Mouse (Mus musculus) CH12.LX (cell line): ENCODE measurements around the gene Fbxl17. TPM values are rescaled to one million over a fixed set of nuclear protein-coding genes. Genes with fewer than 3 reads are reported as not detected.

Experiments used
- DNase-seq: peaks from one replicate; pipeline ENCODE4 v3.0.0-alpha.2; 2013; ENCODE audit errors: extremely low read depth
- H3K27ac ChIP-seq: 2 replicates; pipeline ENCODE4 v1.5.1; 2012; ENCODE audit warnings: low read depth, mild to moderate bottlenecking, control low read depth, moderate library complexity; ENCODE audit not compliant: insufficient read depth
- H3K27me3 ChIP-seq: replicated peaks from 2 replicates; pipeline ENCODE3; 2012; ENCODE audit warnings: inconsistent platforms
- H3K36me3 ChIP-seq, 2 experiments: replicated peaks in 1 of 2; 2 replicates each; pipeline versions ENCODE3 to v1.6.1; 2012; ENCODE audit warnings: inconsistent platforms in 1 of 2, low read length in 1 of 2, mild to moderate bottlenecking in 1 of 2, mixed read lengths in 1 of 2, moderate library complexity in 1 of 2; ENCODE audit not compliant: control insufficient read depth in 1 of 2, insufficient read depth in 1 of 2
- H3K4me1 ChIP-seq, 2 experiments: 2 replicates each; pipeline ENCODE4 v1.6.1; 2012; ENCODE audit warnings: inconsistent platforms in 1 of 2, moderate library complexity in 1 of 2; ENCODE audit not compliant: insufficient read depth in 2 of 2, control insufficient read depth in 1 of 2
- H3K4me2 ChIP-seq: 2 replicates; pipeline ENCODE4 v1.6.1; 2012; ENCODE audit warnings: low read depth, mild to moderate bottlenecking, control low read depth; ENCODE audit not compliant: poor library complexity, insufficient read depth, severe bottlenecking
- H3K4me3 ChIP-seq, 3 experiments: fragments of 150-350 bp in 1 of 3; sonication (generic) in 1 of 3; replicated peaks in 1 of 3; 2 replicates each; pipeline versions ENCODE3 to v1.5.1; 2011 to 2012; ENCODE audit warnings: low read depth in 2 of 3, low read length in 2 of 3, mild to moderate bottlenecking in 2 of 3, moderate library complexity in 2 of 3, control low read depth in 1 of 3, improper control_type of control experiment in 1 of 3, inconsistent platforms in 1 of 3, mixed read lengths in 1 of 3; ENCODE audit not compliant: poor library complexity in 1 of 3
- H3K79me2 ChIP-seq: replicated peaks from 2 replicates; pipeline ENCODE4 v1.6.1; 2012; ENCODE audit warnings: mild to moderate bottlenecking, moderate library complexity; ENCODE audit not compliant: control insufficient read depth, poor library complexity, insufficient read depth, severe bottlenecking; ENCODE audit errors: extremely low read depth
- H3K9ac ChIP-seq: 2 replicates; pipeline ENCODE4 v1.6.1; 2012; ENCODE audit warnings: low read depth, mild to moderate bottlenecking, control low read depth, moderate library complexity; ENCODE audit not compliant: insufficient read depth
- H3K9me3 ChIP-seq: replicated peaks from 2 replicates; pipeline ENCODE3; 2012; ENCODE audit warnings: low read length, inconsistent platforms, mixed read lengths
- BHLHE40 ChIP-seq: IDR thresholded peaks from 2 replicates; pipeline ENCODE4 v1.6.1; 2011; ENCODE audit warnings: mild to moderate bottlenecking, low read depth, low read length, improper control_type of control experiment
- CHD2 ChIP-seq: IDR thresholded peaks from 2 replicates; pipeline ENCODE4 v1.6.1; 2011; ENCODE audit warnings: low read length, improper control_type of control experiment
- ELF1 ChIP-seq: IDR thresholded peaks from 2 replicates; pipeline ENCODE4 v1.6.1; 2014; ENCODE audit warnings: low read depth, mild to moderate bottlenecking, inconsistent platforms, low read length, improper control_type of control experiment
- EP300 ChIP-seq: IDR thresholded peaks from 2 replicates; pipeline ENCODE4 v1.6.1; 2011; ENCODE audit warnings: low read length, improper control_type of control experiment
- ETS1 ChIP-seq: conservative IDR thresholded peaks from 2 replicates; pipeline ENCODE4 v1.6.1; 2012; ENCODE audit warnings: low read depth, mild to moderate bottlenecking, inconsistent platforms, low read length, improper control_type of control experiment, moderate library complexity
- GABPA ChIP-seq: IDR thresholded peaks from 2 replicates; pipeline ENCODE4 v1.6.1; 2012; ENCODE audit warnings: low read depth, low read length, improper control_type of control experiment, inconsistent platforms; ENCODE audit not compliant: insufficient replicate concordance
- IRF4 ChIP-seq: IDR thresholded peaks from 2 replicates; pipeline ENCODE4 v1.6.1; 2014; ENCODE audit warnings: low read depth, mild to moderate bottlenecking, inconsistent platforms, low read length, improper control_type of control experiment
- JUN ChIP-seq: IDR thresholded peaks from 2 replicates; pipeline ENCODE4 v1.6.1; 2011; ENCODE audit warnings: low read depth, mild to moderate bottlenecking, low read length, improper control_type of control experiment, moderate library complexity; ENCODE audit not compliant: insufficient read depth
- JUND ChIP-seq: conservative IDR thresholded peaks from 2 replicates; pipeline ENCODE4 v1.6.1; 2011; ENCODE audit warnings: low read depth, low read length, improper control_type of control experiment
- KAT2A ChIP-seq: IDR thresholded peaks from 2 replicates; pipeline ENCODE4 v1.6.1; 2012; ENCODE audit warnings: low read length, improper control_type of control experiment, inconsistent platforms; ENCODE audit not compliant: insufficient replicate concordance
- MAFK ChIP-seq: IDR thresholded peaks from 2 replicates; pipeline ENCODE4 v1.6.1; 2011; ENCODE audit warnings: low read length, improper control_type of control experiment; ENCODE audit not compliant: insufficient replicate concordance
- MAZ ChIP-seq: IDR thresholded peaks from 2 replicates; pipeline ENCODE4 v1.6.1; 2012; ENCODE audit warnings: low read depth, mild to moderate bottlenecking, inconsistent platforms, low read length, improper control_type of control experiment, moderate library complexity
- MXI1 ChIP-seq: IDR thresholded peaks from 2 replicates; pipeline ENCODE4 v1.6.1; 2011; ENCODE audit warnings: mild to moderate bottlenecking, low read depth, low read length, improper control_type of control experiment
- NRF1 ChIP-seq: IDR thresholded peaks from 2 replicates; pipeline ENCODE4 v1.6.1; 2014; ENCODE audit warnings: low read depth, mild to moderate bottlenecking, inconsistent platforms, low read length, improper control_type of control experiment, moderate library complexity
- POLR2AphosphoS2 ChIP-seq: IDR thresholded peaks from 2 replicates; pipeline ENCODE4 v1.6.1; 2011; ENCODE audit warnings: low read depth, low read length, improper control_type of control experiment
- RAD21 ChIP-seq: IDR thresholded peaks from 2 replicates; pipeline ENCODE4 v1.6.1; 2011; ENCODE audit warnings: low read depth, mild to moderate bottlenecking, low read length, improper control_type of control experiment, moderate library complexity
- SIN3A ChIP-seq: IDR thresholded peaks from 2 replicates; pipeline ENCODE4 v1.6.1; 2012; ENCODE audit warnings: low read length, improper control_type of control experiment, inconsistent platforms
- SMC3 ChIP-seq: IDR thresholded peaks from 2 replicates; pipeline ENCODE4 v1.6.1; 2011; ENCODE audit warnings: low read depth, low read length, improper control_type of control experiment
- TBP ChIP-seq: conservative IDR thresholded peaks from 2 replicates; pipeline ENCODE4 v1.6.1; 2011; ENCODE audit warnings: low read depth, low read length, improper control_type of control experiment
- TCF12 ChIP-seq: IDR thresholded peaks from 2 replicates; pipeline ENCODE4 v1.6.1; 2014; ENCODE audit warnings: low read depth, mild to moderate bottlenecking, inconsistent platforms, low read length, improper control_type of control experiment
- ZKSCAN1 ChIP-seq: IDR thresholded peaks from 2 replicates; pipeline ENCODE4 v1.6.1; 2012; ENCODE audit warnings: low read depth, inconsistent platforms, low read length, improper control_type of control experiment, borderline replicate concordance
- ZMIZ1 ChIP-seq: IDR thresholded peaks from 2 replicates; pipeline ENCODE4 v1.6.1; 2012; ENCODE audit warnings: low read depth, mild to moderate bottlenecking, inconsistent platforms, low read length, improper control_type of control experiment
- ZNF384 ChIP-seq: IDR thresholded peaks from 2 replicates; pipeline ENCODE4 v1.6.1; 2012; ENCODE audit warnings: low read depth, low read length, improper control_type of control experiment, inconsistent platforms
- dilution Hi-C: fragments of 300-500 bp; cut with MboI; formaldehyde crosslinking; loops from 2 replicates; pipeline ENCODE4 v1.14.3; 2020; ENCODE audit warnings: low sequenced_read_pairs; ENCODE audit not compliant: extremely low pct_unique_long_range_greater_than_20kb, extremely low pct_ligation_motif_present
- in situ Hi-C: fragments of 300-500 bp; cut with MboI; formaldehyde crosslinking; loops from 3 replicates; pipeline ENCODE4 v1.14.3; 2019; ENCODE audit warnings: low sequenced_read_pairs, low pct_ligation_motif_present, low pct_unique_long_range_greater_than_20kb, mixed read lengths
- polyA plus RNA-seq: library from polyadenylated mRNA; unstranded; fragments of >175 nt; gene quantifications from 2 replicates; pipeline ENCODE4 v1.2.1, GENCODE M21; 2012; ENCODE audit warnings: low read depth; ENCODE audit not compliant: insufficient read length
- total RNA-seq, 2 experiments: library from RNA; depleted of rRNA; stranded (reverse); fragments of 300-350 nt in 1 of 2; fragments of >200 nt in 1 of 2; gene quantifications; 2 replicates each; pipeline ENCODE4 v1.2.3; 2012 to 2014

The Fbxl17 gene
- total and polyA plus RNA-seq, 3 experiments = 4.0 to 6.9 (median 4.3) TPM

DNA sequence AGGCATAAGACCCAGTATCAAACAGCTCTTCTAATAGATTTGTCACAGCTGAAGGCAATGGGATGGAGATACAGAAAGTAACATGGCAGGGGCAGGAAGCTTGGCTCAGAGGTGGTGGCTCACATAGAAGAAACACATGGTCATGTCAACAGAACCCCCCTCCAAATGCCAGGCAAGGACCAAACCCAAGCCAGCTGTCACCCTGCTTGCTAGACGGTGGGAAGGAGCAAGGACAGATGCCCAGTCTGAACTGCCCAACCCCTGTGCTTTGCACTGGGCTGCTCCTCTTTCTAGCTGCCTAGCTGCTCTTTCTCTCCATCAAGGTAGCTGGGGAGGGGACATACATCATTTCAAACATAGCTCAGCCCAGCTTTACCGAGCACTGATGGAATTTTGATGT, 377.4 kb downstream of the Fbxl17 start:
- in situ Hi-C loops = no loop called here
- no peaks in the 10 kb centered on the region for H3K27me3 ChIP-seq
- dilution Hi-C loops = no loop called here

GRCm38 (mm10) chr17:63119701-63120100, 380.1 kb downstream of the Fbxl17 start:
- H3K36me3 ChIP-seq = peaks cover 0 to 8% of the 10 kb centered on the region in 2 experiments
- no peak overlapping the region for H3K9ac ChIP-seq
- TF ChIP-seq MXI1 (no peak), CHD2 (no peak), ZKSCAN1 (no peak), TCF12 (no peak), BHLHE40 (no peak), ZNF384 (no peak), SIN3A (no peak), POLR2AphosphoS2 (no peak), MAFK (no peak), NRF1 (no peak), ZMIZ1 (no peak), KAT2A (no peak)
- no peak for DNase-seq
- no peak overlapping the region for H3K27ac ChIP-seq
- no peaks in the 10 kb centered on the region for H3K9me3 ChIP-seq
- in situ Hi-C loops = no loop called here
- H3K4me3 ChIP-seq = no peak overlapping the region
- no peak overlapping the region for H3K4me2 ChIP-seq
- dilution Hi-C loops = no loop called here
- no peaks in the 10 kb centered on the region for H3K27me3 ChIP-seq
- H3K79me2 ChIP-seq = no peaks in the 10 kb centered on the region
- peaks cover 0 to 5% of the 10 kb centered on the region in 2 experiments; a peak in 1 of 4 replicates for H3K4me1 ChIP-seq

More for the DNA sequence above, 377.4 kb downstream of the Fbxl17 start:
- no peak overlapping the region for H3K4me3 ChIP-seq
- H3K9ac ChIP-seq = no peak overlapping the region
- H3K4me1 ChIP-seq = peaks cover 0 to 5% of the 10 kb centered on the region in 2 experiments; a peak in 1 of 4 replicates
- no peak overlapping the region for H3K4me2 ChIP-seq
- H3K79me2 ChIP-seq = no peaks in the 10 kb centered on the region
- peaks cover 0 to 8% of the 10 kb centered on the region in 2 experiments for H3K36me3 ChIP-seq
- no peak for DNase-seq
- H3K9me3 ChIP-seq = no peaks in the 10 kb centered on the region
- TF ChIP-seq TBP = no peak
- TF ChIP-seq KAT2A = no peak
- no peak for TF ChIP-seq TCF12
- no peak for TF ChIP-seq SMC3
- no peak for TF ChIP-seq ETS1
- no peak for TF ChIP-seq JUND
- no peak for TF ChIP-seq MAZ
- TF ChIP-seq ZMIZ1 = no peak
- TF ChIP-seq ELF1 = no peak
- no peak for TF ChIP-seq IRF4
- no peak for TF ChIP-seq CHD2
- TF ChIP-seq JUN = no peak
- no peak for TF ChIP-seq RAD21
- no peak for TF ChIP-seq GABPA
- TF ChIP-seq EP300 = no peak
- H3K27ac ChIP-seq = no peak overlapping the region
